Mouse (Mus musculus): ENCODE results near the gene S1pr3. TPM values are rescaled to one million over a fixed set of nuclear protein-coding genes. Genes with fewer than 3 reads are reported as not detected.

The S1pr3 gene
- polyA plus RNA-seq, 1 experiment from 2014 or later, result 13.6 TPM

Other genes starting within 250 kb of the S1pr3 start
- gene Nxnl2, start 237.6 kb upstream of the S1pr3 start, polyA plus RNA-seq (2015; fragmentation: Nextera tagmentation; extraction: Ambion mirVana), result 2.0 and 2.7 TPM in 2 replicates
- 7.4 and 8.1 TPM in 2 replicates for gene Shc3, start 160.8 kb downstream of the S1pr3 start, polyA plus RNA-seq (2015; fragmentation: Nextera tagmentation; extraction: Ambion mirVana)
- gene Cks2, start 236.6 kb downstream of the S1pr3 start, polyA plus RNA-seq (2015; fragmentation: Nextera tagmentation; extraction: Ambion mirVana), result 36.9 and 42.6 TPM in 2 replicates
- gene Secisbp2, start 243.1 kb downstream of the S1pr3 start, polyA plus RNA-seq (2015; fragmentation: Nextera tagmentation; extraction: Ambion mirVana), result 32.0 and 33.0 TPM in 2 replicates

All from midbrain, embryonic 15.5 days (tissue).